Mouse (Mus musculus) liver, embryonic 12.5 days (tissue): ENCODE measurements around the gene Msh2. TPM values are rescaled to one million over a fixed set of nuclear protein-coding genes. Genes with fewer than 3 reads are reported as not detected.

Experiments
- ATAC-seq: fragments of 200-750 bp; cut with Nextera tagmentation; 2 replicates; pipeline ENCODE4 v1.8.0; 2017; ENCODE audit warnings: moderate number of reproducible peaks, mild to moderate bottlenecking, moderate library complexity
- H3K27ac ChIP-seq: fragments of 300-500 bp; sonication (generic); 2 replicates; pipeline ENCODE4 v1.5.1; 2016; ENCODE audit warnings: mild to moderate bottlenecking
- H3K27me3 ChIP-seq: fragments of 300-500 bp; sonication (generic); replicated peaks from 2 replicates; pipeline ENCODE4 v1.6.1; 2016; ENCODE audit warnings: mild to moderate bottlenecking, moderate library complexity
- H3K36me3 ChIP-seq: fragments of 300-500 bp; sonication (generic); 2 replicates; pipeline ENCODE4 v1.6.1; 2016; ENCODE audit warnings: mild to moderate bottlenecking, moderate library complexity
- H3K4me1 ChIP-seq: fragments of 300-500 bp; sonication (generic); 2 replicates; pipeline ENCODE4 v1.6.1; 2016
- H3K4me2 ChIP-seq: fragments of 300-500 bp; sonication (generic); 2 replicates; pipeline ENCODE4 v1.6.1; 2016; ENCODE audit warnings: mild to moderate bottlenecking, moderate library complexity
- H3K4me3 ChIP-seq: fragments of 300-500 bp; sonication (generic); 2 replicates; pipeline ENCODE4 v1.5.1; 2016; ENCODE audit warnings: mild to moderate bottlenecking, moderate library complexity
- H3K9ac ChIP-seq: fragments of 300-500 bp; sonication (generic); 2 replicates; pipeline ENCODE4 v1.6.1; 2016; ENCODE audit warnings: mild to moderate bottlenecking, moderate library complexity
- H3K9me3 ChIP-seq: fragments of 300-500 bp; sonication (generic); replicated peaks from 2 replicates; pipeline ENCODE4 v1.6.1; 2016; ENCODE audit warnings: mild to moderate bottlenecking, moderate library complexity
- WGBS: fragments of 180-500 bp; shearing (Covaris S2); methylation state at CpG from one replicate; pipeline ENCODE4 v1.1.7; 2016; ENCODE audit not compliant: insufficient replicate concordance; 5-methylcytosine and 5-hydroxymethylcytosine counted together
- polyA plus RNA-seq: library from polyadenylated mRNA; unstranded; fragments of >200 nt; fragmentation: Nextera tagmentation; extraction: Ambion mirVana; gene quantifications from 2 replicates; pipeline ENCODE4 v1.2.1, GENCODE M21; 2016

The Msh2 gene
- polyA plus RNA-seq, 1 experiment from 2014 or later: 54.9 TPM

DNA sequence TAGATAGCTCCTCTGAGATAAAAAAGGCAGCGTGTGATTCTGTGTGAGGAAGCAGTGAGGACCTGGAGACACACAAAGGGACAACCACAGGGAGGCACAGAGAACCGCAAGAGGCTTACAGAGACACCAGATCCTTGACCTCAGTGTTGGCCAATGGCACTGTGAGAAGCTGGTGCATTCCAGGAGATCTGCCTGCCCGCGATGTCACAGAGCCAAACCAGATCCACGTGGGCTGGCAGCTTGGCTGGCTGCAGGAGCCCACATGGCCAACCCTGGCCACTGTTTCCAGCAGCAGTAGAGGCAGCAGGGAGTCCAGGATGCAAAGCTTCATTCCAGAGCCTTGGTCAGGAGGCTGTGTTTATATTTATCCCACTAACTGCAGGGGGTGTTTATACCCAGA, 98.6 kb downstream of the Msh2 start:
- H3K27ac ChIP-seq: no peak overlapping the region
- H3K4me3 ChIP-seq: no peak overlapping the region
- no peaks in the 10 kb centered on the region for H3K4me1 ChIP-seq
- no peak overlapping the region for H3K4me2 ChIP-seq
- no peaks in the 10 kb centered on the region for H3K27me3 ChIP-seq
- no peaks in the 10 kb centered on the region for H3K36me3 ChIP-seq
- no peaks in the 10 kb centered on the region for H3K9me3 ChIP-seq
- no peak overlapping the region for H3K9ac ChIP-seq
- WGBS: 37% methylated on average over 5 of the region's 5 CpGs
- no peak for ATAC-seq

- H3K36me3 ChIP-seq: no peaks in the 10 kb centered on the region
- H3K27ac ChIP-seq: no peak overlapping the region
- H3K27me3 ChIP-seq: no peaks in the 10 kb centered on the region
- H3K4me1 ChIP-seq: no peaks in the 10 kb centered on the region
- H3K9me3 ChIP-seq: no peaks in the 10 kb centered on the region
- ATAC-seq: no peak
- WGBS: 65% methylated on average over 3 of the region's 3 CpGs
- H3K4me2 ChIP-seq: no peak overlapping the region
- no peak overlapping the region for H3K9ac ChIP-seq
- H3K4me3 ChIP-seq: no peak overlapping the region
These were observed 101.0 kb downstream of the Msh2 start for GRCm38 (mm10) chr17:87773175-87773574.

Other genes starting within 250 kb of the Msh2 start
- gene Stpg4, start 244.6 kb upstream of the Msh2 start, polyA plus RNA-seq: not detected in 2 replicates
- gene Calm2, start 225.4 kb upstream of the Msh2 start, polyA plus RNA-seq: 401 and 435 TPM in 2 replicates
- 2.3 and 3.2 TPM in 2 replicates for gene Epcam, start 36.4 kb upstream of the Msh2 start, polyA plus RNA-seq
- 0.83 and 1.2 TPM in 2 replicates for gene Kcnk12, start 125.7 kb downstream of the Msh2 start, polyA plus RNA-seq
- not detected in 2 replicates for gene Rpl36-ps4, start 248.6 kb downstream of the Msh2 start, polyA plus RNA-seq